Mouse (Mus musculus) megakaryocyte, adult 5-6 weeks (primary cell): ENCODE measurements around the gene Nicn1. TPM values are rescaled to one million over a fixed set of nuclear protein-coding genes. Genes with fewer than 3 reads are reported as not detected.
A peak's percentile ranks its signal among the peaks of the same experiment; 100 is the strongest.
"Not testable (repeated sequence)": the region's sequence is repeated elsewhere in the genome, so short reads cannot be mapped to it uniquely, and the experiment has no call there.

Experiments used
- ATAC-seq: 2 replicates; pipeline ENCODE4 v1.8.0; 2016; ENCODE audit warnings: mild to moderate bottlenecking, inconsistent platforms; ENCODE audit not compliant: poor library complexity, severe bottlenecking
- total RNA-seq, 2 experiments: library from RNA; stranded (forward) in 1 of 2; stranded (reverse) in 1 of 2; fragments of 153-499, 151-499 nt in 1 of 2; fragments of 221-1000, 200-1000 nt in 1 of 2; gene quantifications; 2 replicates each; pipeline versions ENCODE4 v1.2.3 to v1.2.4; 2015 to 2017

Gene Nicn1
- total RNA-seq, 2 experiments from 2014 or later, result 3.6 to 4.3 TPM

DNA sequence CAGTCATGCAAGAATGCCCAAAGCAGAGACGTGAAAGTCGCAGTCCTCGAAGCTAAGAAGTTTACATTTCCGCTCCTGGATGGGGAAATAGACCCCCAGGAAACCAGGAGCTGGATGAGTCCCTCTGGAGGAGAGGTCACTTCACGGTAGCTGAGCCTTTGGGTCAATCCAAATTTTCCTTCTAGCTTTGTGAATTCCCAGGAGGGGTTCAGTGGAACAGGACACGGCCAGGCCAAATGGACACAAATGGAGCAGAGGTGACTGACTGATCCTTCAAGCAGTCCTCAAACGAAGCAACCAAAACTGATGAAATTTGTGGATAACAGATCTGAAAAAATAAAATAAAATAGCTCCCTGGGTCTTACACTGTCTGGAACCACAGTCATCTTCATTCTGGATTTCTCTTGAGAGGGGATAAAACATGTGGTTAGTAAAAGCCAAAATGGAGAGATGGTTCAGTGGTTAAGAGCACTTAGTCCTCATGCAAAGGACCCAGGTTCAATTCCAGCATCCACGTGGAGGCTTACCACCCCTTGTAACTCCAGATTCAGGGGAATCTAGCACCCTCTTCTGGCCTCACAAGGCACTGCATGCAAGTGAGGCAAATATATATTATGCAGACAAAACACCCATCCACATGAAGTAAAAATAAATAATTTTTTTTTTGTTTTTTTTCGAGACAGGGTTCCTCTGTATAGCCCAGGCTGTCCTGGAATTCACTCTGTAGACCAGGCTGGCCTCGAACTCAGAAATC is 11.4 kb upstream of the Nicn1 start:
- 0 out of 2 replicates have a peak, but pooled peaks have one; percentile 60 for ATAC-seq

DNA sequence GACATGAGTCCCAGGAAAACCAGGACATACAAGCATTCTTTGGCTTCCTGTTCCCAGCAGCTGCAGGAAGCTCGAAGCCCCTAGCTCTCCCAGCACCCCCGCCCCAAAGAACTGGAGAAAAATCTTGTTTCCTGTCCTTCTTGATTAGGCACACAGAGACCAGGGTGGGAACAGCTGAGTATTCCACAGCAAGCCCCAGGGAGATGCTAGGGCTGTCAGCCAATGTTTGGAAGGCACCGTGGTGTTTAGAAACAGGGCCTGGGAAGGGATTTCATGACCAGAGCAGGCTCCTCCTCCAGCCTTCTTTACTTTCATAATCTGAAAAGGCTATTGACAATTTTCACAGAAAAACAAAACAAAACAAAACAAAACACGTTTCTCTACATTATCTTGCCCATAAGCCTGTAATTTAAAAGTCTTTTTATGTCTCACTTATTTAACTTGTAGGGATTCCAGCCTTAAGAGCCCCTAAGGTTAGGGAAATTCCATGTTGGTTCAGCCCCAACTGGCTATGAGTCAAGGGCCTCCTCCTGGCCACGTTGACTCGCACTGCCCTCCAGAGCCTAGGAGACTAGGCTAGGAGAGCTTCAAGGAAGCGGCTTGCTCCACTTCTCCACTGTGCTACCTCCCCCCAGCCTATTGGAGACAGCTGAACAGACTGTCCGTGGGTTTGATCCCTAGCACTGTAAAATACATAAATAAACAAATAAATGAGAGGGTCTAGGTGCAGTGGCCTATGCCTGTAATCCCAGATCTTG is 10.0 kb upstream of the Nicn1 start:
- no peak for ATAC-seq

DNA sequence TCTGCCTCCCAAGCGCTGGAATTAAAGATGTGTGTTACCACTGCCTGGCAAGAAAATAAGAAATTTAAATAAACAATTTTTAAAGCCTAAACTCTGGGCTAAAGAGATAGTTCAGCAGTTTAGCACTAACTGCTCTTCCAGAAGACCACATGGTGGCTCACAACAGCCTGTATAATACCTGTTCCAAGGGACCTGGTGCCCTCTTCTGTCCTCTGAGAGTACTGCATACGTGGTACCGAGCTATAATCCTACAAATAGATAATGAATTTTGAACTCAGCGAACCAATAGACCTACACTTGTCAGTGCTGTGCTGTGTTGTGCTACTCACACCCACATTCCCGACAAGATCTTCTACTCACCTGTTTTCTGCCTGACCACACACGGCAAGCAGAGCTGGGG is 5.8 kb upstream of the Nicn1 start:
- peak; percentile 98 for ATAC-seq

DNA sequence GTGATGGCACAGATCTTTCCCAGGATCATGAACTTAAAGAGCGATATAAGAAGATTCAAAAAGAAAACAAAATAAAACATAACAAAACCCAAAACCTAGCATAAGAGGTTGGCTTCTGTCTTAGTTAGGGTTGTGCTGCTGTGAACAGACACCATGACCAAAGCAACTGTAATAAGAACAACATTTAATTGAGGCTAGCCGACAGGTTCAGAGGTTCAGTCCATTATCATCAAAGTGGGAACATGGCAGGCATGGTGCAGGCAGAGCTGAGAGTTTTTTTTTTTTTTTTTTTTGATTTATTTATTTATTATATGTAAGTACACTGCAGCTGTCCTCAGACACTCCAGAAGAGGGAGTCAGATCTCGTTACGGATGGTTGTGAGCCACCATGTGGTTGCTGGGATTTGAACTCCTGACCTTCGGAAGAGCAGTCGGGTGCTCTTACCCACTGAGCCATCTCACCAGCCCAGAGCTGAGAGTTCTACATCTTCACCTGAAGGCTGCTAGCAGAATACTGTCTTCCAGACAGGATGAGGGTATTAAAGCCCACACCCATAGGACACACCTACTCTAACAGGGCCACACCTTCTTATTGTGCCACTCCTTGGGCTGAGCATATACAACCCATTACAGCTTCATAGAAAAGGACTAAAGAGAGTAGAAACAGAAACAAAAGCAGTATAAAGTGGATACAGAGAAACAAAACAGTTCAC is 2.5 kb upstream of the Nicn1 start:
- not testable (repeated sequence) for ATAC-seq

DNA sequence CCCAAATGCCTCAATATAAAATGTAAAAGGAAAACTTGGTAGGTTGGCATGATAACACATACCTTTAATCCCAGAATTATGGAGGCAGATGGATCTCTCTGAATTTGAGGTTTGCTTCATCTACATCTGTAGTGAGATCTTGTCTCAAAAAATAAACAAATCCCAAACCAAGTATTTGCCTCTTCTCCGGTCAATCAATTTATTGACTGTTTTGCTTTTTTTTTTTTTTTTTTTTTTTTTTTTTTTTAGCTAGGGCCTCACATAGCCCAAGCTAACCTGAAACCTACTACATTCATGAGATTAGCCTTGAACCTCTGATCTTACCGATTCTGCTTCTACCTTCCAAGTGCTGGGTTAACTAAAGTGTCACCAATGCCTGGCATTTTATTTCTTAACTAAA is 882 bp upstream of the Nicn1 start:
- ATAC-seq, result no peak

DNA sequence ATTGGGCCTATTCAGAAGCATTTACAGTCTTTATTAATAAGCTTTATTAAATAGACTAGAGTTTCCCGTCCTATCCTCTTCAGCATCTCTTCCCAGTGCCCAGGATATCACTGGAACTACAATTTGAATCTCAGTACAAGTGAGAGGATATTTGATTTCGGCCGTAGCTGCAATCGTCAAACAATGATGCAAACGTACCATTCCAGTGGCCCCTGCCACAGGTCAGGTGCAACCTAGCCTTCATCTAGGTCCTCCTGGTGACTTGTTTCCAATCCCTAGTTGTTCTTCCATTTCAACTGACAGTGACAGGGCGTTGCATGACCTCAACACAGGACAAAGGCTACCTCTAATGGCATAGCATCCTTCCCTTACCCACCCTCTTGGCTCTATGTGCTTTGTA is 544 bp downstream of the Nicn1 start:
- ATAC-seq, result no peak

DNA sequence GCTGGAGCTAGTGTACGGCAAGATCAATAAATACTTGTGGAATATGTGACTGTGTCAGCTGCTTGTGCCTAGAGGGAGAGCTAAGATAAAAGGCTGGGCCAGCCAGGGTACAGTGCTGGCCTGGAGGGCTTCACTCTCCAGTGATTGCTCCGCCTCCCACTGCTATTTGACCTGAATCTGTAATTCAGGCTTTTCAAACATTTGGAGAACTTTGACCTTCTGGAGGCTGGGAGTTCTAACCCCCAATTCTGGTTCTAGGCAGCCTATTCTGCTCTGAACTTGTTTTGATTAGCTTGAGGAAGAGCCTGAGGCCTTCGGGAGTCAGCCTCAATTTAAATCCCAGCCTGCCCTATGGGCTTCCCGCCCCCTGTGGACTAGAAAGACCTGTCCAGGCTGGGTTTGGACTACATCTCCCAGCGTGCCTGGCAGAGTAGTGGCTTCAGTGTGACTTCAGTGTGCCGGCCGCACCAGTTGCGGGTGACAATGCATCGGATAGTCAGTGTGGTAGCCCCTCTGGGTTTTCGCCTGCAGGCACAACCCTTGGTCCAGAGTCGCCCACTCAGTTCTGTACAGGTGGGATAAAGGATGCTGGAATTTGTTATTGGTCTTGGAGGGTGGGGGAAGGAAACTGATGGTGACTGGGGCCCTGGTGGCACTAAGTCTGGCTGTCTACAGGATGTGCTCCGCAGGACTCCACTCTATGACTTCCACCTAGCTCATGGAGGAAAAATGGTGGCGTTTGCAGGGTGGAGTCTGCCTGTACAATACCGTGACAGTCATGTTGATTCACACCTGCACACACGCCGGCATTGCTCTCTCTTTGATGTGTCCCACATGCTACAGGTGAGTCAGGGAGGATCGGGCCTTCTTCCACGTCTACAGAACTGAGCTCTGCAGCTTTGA is 6.5 kb downstream of the Nicn1 start, which contains the start of gene Amt:
TSS of gene Amt (plus strand) at position 401 of the 903 bp plus-strand sequence.
- no peak for ATAC-seq

DNA sequence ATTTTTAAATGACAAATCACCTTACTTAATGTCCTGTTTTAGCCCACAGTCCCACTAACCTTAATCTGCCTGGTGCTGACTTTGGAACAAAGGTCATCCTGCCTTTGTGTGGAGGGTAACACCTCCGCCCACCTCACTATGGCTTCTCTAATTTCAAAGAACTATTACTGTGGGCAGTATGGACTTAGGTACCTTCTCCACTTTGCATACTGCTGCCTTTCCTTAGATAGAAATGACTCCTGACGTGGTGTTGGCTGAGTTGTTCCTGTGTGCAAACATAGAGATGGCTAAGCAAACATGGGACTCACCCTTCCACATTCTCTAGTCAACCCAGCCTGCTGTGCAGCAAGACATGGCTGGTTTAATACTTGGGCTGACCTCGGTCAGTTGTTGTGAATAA is 11.6 kb downstream of the Nicn1 start:
- ATAC-seq, result no peak

DNA sequence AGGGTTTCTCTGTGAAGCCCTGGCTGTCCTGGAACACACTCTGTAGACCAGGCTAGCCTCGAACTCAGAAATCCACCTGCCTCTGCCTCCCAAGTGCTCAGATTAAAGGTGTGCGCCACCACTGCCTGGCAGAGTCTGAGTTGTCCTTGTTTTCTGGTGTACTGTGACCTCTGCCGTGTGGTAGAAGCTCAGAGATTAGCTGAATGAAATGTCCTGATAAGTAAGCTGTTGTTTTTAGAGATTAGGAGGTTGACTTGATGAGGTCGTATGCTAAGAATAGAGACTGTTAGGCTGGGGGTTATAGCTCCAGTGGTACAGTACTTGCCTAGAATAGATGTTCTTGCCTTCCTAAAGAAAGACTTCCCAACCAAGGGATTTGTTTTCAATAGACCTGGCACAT is 14.5 kb downstream of the Nicn1 start:
- no peak for ATAC-seq

DNA sequence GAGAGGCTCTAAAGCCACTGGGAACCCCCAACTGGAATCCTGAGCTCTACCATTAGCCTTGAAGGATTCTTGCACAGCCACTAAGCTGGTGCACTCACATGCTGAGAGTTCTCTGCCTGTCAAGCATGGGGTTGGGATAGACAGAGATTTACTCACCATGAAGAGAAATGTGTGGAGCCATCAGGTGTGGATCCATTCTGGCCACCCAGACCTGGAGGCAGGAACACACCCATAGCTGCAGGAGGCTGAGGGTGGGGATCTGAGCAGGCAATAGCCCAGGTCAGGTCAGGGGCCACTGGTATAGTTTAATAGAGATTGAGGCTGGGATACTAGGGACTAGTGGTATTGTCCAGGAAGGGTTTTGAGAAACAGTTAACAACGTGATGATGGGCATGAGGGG is 14.9 kb downstream of the Nicn1 start:
- ATAC-seq, result no peak

DNA sequence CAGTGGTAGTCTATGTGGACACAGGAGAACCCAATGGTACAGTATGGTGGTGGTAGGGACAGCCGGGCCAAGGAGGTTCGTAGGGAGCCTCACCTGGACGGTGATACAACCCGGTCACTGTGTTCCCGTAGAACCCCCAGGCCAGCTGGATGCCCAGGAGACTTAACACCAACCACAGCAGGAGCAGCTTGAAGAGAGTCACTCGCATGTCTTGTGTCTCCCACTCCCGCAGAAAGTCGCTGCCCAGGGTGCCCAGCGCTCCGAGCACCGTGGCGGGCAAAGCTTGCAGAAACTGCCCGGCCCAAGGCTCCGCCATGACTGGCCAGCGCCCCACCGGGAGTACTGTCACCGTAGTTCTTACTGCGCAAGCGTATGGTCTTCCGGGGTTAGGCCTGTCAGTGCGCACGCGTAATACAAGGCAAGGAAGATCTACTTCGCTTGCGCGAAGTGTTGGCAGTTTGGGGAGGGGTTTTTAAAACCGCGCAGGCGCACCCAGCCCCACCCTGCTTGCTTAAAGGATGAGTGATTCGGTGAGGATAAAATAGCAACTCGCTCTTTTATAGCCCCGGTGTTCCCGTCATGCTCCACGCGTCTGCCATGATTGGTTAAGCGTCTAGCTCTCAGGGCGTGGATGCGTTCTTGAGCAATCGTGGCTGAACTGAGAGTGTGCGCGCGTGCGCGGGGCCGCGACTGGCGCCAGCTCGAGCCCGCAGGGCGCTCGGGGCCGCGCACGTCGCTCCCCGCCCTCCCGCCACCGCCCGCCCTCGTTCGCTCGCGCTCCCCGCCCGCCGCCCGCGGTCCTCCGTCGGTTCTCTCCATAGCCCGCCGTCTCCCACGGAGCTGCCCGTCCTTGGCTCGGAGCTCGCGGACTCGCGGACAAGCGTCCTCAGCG is 15.6 kb downstream of the Nicn1 start, which contains the start of the genes Rhoa and Tcta:
TSS of gene Rhoa (plus strand) at position 501 of the 892 bp plus-strand sequence.
TSS of gene Tcta (minus strand) at position 532 of the 892 bp plus-strand sequence.
- ATAC-seq, result peak; percentile 89

DNA sequence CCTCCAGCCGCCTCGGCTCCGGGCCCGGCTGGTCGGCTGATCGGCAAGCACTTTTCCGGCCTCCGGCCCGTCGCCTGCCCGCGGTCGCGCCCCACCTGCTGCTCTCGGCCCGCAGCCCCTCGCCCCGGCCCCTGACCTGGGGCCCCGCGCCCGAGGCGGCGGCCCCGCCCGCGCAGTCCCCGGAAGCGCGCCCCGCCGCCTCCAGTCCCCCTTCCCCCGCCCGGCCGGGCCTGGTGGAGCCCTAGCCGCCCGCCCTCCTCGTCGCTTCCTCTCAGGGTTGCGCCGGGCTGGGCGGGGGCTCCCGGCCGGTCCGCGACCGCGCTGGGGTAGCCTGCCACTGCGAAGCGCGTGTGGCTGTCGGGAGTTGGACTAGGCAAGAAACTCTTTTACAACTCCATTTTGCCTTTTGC is 16.3 kb downstream of the Nicn1 start:
- peak; percentile 67 for ATAC-seq

DNA sequence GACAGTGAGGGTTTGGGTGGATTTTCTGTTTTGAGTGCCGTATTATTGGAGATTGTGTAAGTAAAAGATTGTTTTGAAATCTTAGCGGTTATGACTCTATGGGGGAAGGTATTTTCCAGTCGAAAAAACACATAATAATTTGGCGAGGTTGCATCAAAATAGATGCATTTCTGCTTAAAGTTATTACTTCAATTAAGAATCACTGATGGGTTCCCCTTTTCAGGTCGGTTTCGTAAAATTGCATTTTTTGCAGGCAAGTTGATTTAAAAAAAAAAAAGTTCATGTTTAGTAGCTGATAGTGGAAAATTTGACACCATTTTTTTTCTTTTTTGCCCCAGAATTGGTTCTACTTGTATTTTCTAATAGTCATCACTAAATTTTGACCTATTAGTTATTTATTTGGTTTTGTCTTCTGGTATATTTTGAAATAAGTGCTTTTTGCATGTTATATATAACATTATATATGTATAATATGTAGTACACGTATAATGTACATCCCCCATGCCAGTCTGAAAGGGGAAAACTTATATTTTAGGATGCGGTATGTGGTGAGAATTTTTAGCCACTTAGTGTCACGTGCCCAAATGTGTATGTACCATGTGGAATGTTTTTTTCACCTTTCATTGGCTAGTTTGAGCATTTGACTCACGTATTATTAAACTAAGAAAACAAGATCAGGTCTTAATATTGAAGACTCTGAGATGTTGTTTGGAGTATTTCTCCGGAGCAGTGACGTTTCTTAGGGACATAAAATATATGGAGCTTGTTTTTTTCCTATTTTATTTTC is 17.0 kb downstream of the Nicn1 start:
- ATAC-seq, result no peak

DNA sequence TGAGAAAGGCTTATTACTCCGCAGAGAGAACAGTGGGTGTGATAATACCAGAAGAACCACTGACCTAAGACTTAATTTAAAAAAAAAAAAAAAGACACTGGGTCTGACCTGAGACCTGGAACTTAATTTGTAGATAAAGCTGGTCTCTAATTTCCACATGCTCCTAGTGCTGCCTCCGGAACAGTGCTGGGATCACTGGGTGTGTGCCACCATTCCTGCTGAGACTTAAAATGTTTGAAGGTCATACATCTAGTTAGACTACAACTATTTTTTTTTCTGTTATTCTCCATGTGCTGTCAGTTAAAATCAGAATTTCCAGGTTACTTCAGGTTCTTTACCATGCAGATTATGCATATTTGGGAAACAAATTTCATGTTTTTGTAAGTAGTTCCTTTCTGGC is 17.9 kb downstream of the Nicn1 start:
- no peak for ATAC-seq

DNA sequence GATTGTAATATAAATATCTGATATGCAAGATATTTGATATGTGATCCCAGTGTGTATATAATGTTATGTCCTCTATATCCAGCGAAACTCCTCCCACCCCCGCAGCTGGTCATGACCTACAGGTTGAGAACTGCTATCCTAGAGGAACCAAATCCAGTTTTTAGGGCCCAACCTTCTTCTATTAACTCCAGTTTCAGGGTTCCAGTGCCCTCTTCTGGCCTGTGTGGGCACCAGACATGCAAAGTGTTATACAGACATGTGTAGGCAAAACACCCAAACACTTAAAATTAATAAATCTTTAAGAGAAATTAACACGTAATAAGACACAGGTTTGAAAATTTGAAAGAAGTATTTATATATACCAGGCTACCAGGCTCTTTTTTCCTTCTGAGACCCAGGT is 27.3 kb downstream of the Nicn1 start:
- no peak for ATAC-seq

DNA sequence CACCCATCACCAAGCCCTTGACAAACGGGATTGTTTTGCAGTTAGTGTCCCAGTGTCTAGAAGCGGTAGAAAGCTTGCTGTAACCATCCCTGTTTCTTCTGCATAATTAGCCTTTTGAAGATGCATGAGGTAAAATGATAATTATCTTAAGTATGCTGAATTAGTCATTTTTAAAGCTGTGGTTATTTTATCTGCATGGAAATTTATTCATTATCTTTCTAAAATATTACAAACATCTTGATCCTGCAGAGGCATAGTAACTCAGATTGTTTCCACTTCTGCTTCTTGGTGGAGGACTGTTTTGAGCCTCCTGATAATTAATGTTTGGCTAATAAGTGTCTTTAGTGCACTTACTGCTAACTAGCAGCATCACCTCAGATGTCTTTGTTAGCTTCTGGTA is 28.2 kb downstream of the Nicn1 start:
- ATAC-seq, result no peak

DNA sequence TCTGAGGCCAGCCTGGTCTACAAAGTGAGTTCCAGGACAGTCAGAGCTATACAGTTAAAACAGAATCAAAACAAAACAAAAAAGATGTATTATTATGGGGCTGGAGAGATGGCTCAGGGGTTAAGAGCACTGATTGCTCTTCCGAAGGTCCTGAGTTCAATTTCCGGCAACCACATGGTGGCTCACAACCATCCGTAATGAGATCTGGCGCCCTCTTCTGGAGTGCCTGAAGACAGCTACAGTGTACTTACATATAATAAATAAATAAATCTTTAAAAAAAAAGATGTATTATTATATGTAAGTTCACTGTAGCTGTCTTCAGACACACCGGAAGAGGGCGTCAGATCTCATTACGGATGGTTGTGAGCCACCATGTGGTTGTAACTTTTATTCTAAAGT is 31.8 kb downstream of the Nicn1 start:
- not testable (repeated sequence) for ATAC-seq

DNA sequence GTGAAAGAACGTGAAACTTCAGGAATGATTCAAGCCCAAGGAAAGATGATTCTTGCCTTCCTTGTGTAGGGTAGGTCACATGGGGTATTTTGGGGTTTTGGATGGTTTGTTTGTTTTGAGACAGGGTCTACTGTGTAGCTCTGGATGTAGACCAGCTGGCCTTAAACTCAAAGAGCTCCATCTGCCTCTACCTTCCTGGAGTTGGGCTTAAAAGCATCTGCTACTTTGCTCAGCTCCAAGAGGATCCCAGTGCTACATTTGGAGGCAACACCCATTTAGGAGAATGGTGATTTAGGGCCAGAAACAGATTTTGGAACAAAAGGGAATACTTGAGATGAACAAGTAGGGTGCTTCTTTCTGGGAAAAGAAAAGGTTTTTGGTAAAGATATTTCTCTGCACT is 34.6 kb downstream of the Nicn1 start:
- ATAC-seq, result no peak

DNA sequence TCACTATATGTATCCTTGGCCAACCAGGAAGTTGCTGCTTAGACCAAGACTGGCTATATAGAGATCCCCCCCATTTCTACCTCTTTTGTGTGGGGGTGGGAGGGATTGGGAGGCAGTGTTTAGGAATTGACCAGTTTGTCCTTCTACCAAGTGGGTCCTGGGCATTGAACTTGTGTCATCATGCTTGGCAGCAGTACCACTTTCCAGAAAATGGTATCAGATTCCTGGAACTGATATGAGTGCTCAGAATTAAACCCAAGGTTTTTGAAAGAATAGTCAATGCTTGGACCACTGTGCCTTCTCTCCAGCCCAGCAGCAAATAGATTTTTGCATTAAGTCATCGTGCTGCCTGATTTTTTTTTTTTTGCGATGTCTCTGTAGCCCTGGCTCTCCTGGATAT is 35.6 kb downstream of the Nicn1 start:
- ATAC-seq, result no peak
